Mouse (Mus musculus) MEL (cell line): ENCODE measurements around the gene Psmb4.

Experiments
- CTCF ChIP-seq, 3 experiments: IDR thresholded peaks in 2 of 3; conservative IDR thresholded peaks in 1 of 3; 2 replicates each; pipeline ENCODE4 v1.5.1; 2011 to 2012; ENCODE audit warnings: low read length in 3 of 3, low read depth in 2 of 3, mild to moderate bottlenecking in 2 of 3, improper control_type of control experiment in 1 of 3, inconsistent platforms in 1 of 3, mixed read lengths in 1 of 3, moderate library complexity in 1 of 3; ENCODE audit not compliant: control insufficient read depth in 1 of 3, insufficient read depth in 1 of 3, poor library complexity in 1 of 3, severe bottlenecking in 1 of 3
- EP300 ChIP-seq, 2 experiments: IDR thresholded peaks; 2 replicates each; pipeline ENCODE4 v1.6.1; 2011; ENCODE audit warnings: improper control_type of control experiment in 2 of 2, low read length in 2 of 2, low read depth in 1 of 2, mild to moderate bottlenecking in 1 of 2
- ETS1 ChIP-seq: IDR thresholded peaks from 2 replicates; pipeline ENCODE4 v1.6.1; 2012; ENCODE audit warnings: low read depth, mild to moderate bottlenecking, inconsistent platforms, low read length, improper control_type of control experiment, moderate library complexity
- GABPA ChIP-seq: IDR thresholded peaks from 2 replicates; pipeline ENCODE4 v1.6.1; 2012; ENCODE audit warnings: low read depth, mild to moderate bottlenecking, inconsistent platforms, low read length, improper control_type of control experiment, moderate library complexity
- HCFC1 ChIP-seq: IDR thresholded peaks from 2 replicates; pipeline ENCODE4 v1.6.1; 2012; ENCODE audit warnings: low read depth, mild to moderate bottlenecking, inconsistent platforms, low read length, improper control_type of control experiment, moderate library complexity
- MAFK ChIP-seq: IDR thresholded peaks from 2 replicates; pipeline ENCODE4 v1.6.1; 2011; ENCODE audit warnings: low read depth, mild to moderate bottlenecking, low read length, improper control_type of control experiment, borderline replicate concordance
- MXI1 ChIP-seq: IDR thresholded peaks from 2 replicates; pipeline ENCODE4 v1.6.1; 2011; ENCODE audit warnings: mild to moderate bottlenecking, low read depth, low read length, improper control_type of control experiment
- NELFE ChIP-seq: IDR thresholded peaks from 2 replicates; pipeline ENCODE4 v1.6.1; 2011; ENCODE audit warnings: low read depth, low read length, improper control_type of control experiment
- POLR2A ChIP-seq, 2 experiments: IDR thresholded peaks; 2 replicates each; pipeline ENCODE4 v1.6.1; 2011 to 2012; ENCODE audit warnings: low read length in 2 of 2, mild to moderate bottlenecking in 2 of 2, control low read depth in 1 of 2, improper control_type of control experiment in 1 of 2, low read depth in 1 of 2, moderate library complexity in 1 of 2; ENCODE audit not compliant: control insufficient read depth in 1 of 2, insufficient read depth in 1 of 2, poor library complexity in 1 of 2
- TAL1 ChIP-seq: IDR thresholded peaks from 2 replicates; pipeline ENCODE4 v1.6.1; 2012; ENCODE audit warnings: mild to moderate bottlenecking, inconsistent platforms, low read length, moderate library complexity, mixed read lengths
- USF1 ChIP-seq: IDR thresholded peaks from 2 replicates; pipeline ENCODE4 v1.6.1; 2014; ENCODE audit warnings: low read depth, mild to moderate bottlenecking, inconsistent platforms, low read length, improper control_type of control experiment, moderate library complexity
- USF2 ChIP-seq, 2 experiments: IDR thresholded peaks; 2 replicates each; pipeline ENCODE4 v1.6.1; 2011 to 2012; ENCODE audit warnings: improper control_type of control experiment in 2 of 2, low read length in 2 of 2, borderline replicate concordance in 1 of 2, inconsistent platforms in 1 of 2, low read depth in 1 of 2, mild to moderate bottlenecking in 1 of 2; ENCODE audit not compliant: insufficient read depth in 1 of 2
- ZC3H11A ChIP-seq: IDR thresholded peaks from 2 replicates; pipeline ENCODE4 v1.6.1; 2012; ENCODE audit warnings: low read depth, mild to moderate bottlenecking, inconsistent platforms, low read length, improper control_type of control experiment
- ZNF384 ChIP-seq: IDR thresholded peaks from 2 replicates; pipeline ENCODE4 v1.6.1; 2012; ENCODE audit warnings: low read depth, mild to moderate bottlenecking, inconsistent platforms, low read length, improper control_type of control experiment

GRCm38 (mm10) chr3:94913801-94914200 is 27.0 kb upstream of the Psmb4 start:
- no peak for TF ChIP-seq CTCF (IDR thresholded peaks at IDR 0.05 in 2 of 3, conservative IDR thresholded peaks at IDR 0.05 in 1 of 3; ENCODE audit: control insufficient read depth in 1 of 3, insufficient read depth in 1 of 3, low read depth in 2 of 3, low read length in 3 of 3, poor library complexity in 1 of 3, severe bottlenecking in 1 of 3)
- TF ChIP-seq POLR2A (IDR thresholded peaks at IDR 0.05; ENCODE audit: control insufficient read depth in 1 of 2, insufficient read depth in 1 of 2, low read depth in 1 of 2, low read length in 2 of 2, poor library complexity in 1 of 2), result no peak
- no peak for TF ChIP-seq EP300 (IDR thresholded peaks at IDR 0.05; ENCODE audit: low read depth in 1 of 2, low read length in 2 of 2)
- no peak for TF ChIP-seq NELFE
- TF ChIP-seq USF1, result no peak
- no peak for TF ChIP-seq ZC3H11A
- no peak for TF ChIP-seq ZNF384
- no peak for TF ChIP-seq GABPA
- TF ChIP-seq TAL1, result no peak
- no peak for TF ChIP-seq MAFK
- TF ChIP-seq HCFC1, result no peak
- no peak for TF ChIP-seq MXI1
- TF ChIP-seq ETS1, result no peak
- no peak for TF ChIP-seq USF2 (IDR thresholded peaks at IDR 0.05; ENCODE audit: borderline replicate concordance in 1 of 2, insufficient read depth in 1 of 2, low read depth in 1 of 2, low read length in 2 of 2)
